Mouse (Mus musculus) bone marrow macrophage, adult 2 months (primary cell): ENCODE results near the gene Stkld1. TPM values are rescaled to one million over a fixed set of nuclear protein-coding genes. Genes with fewer than 3 reads are reported as not detected.
"Not testable (repeated sequence)": the region's sequence is repeated elsewhere in the genome, so short reads cannot be mapped to it uniquely, and the experiment has no call there.

Experiments
- H3K27ac ChIP-seq: 2 replicates; pipeline ENCODE4 v1.5.1; 2012; ENCODE audit warnings: low read depth, low read length; ENCODE audit not compliant: insufficient read depth
- H3K4me1 ChIP-seq: 2 replicates; pipeline ENCODE4 v1.6.1; 2012; ENCODE audit warnings: low read length; ENCODE audit not compliant: control insufficient read depth, insufficient read depth
- H3K4me3 ChIP-seq: 2 replicates; pipeline ENCODE4 v1.5.1; 2012; ENCODE audit warnings: mild to moderate bottlenecking, low read length, moderate library complexity; ENCODE audit not compliant: insufficient read depth
- CTCF ChIP-seq: IDR thresholded peaks from 2 replicates; pipeline ENCODE4 v1.5.1; 2012; ENCODE audit warnings: low read depth, mild to moderate bottlenecking, low read length, moderate library complexity
- POLR2A ChIP-seq: IDR thresholded peaks from 2 replicates; pipeline ENCODE4 v1.6.1; 2012; ENCODE audit warnings: mild to moderate bottlenecking, low read depth, low read length, borderline replicate concordance
- polyA plus RNA-seq: library from polyadenylated mRNA; stranded (reverse); fragments of >200 nt; gene quantifications from 2 replicates; pipeline ENCODE4 v1.2.4, GENCODE M21; 2012; ENCODE audit not compliant: missing spikeins, insufficient read depth, insufficient read length

The Stkld1 gene
- polyA plus RNA-seq: 2.5 TPM in 2 replicates

- H3K4me3 ChIP-seq: peak within 1 kb of the TSS; percentile 98
- peak within 1 kb of the TSS; percentile 78 for H3K27ac ChIP-seq
- TF ChIP-seq CTCF: no peak
- TF ChIP-seq POLR2A: peak; percentile 68; the same call in 1 of the 2 replicates
- H3K4me1 ChIP-seq: peaks cover 48% of the 10 kb centered on the region
These were observed at the start of gene Stkld1, which contains the start of gene Surf4 for GRCm38 (mm10) chr2:26933304-26934055. Gene Stkld1 (plus strand): TSS chr2:26934047. Gene Surf4 (minus strand): TSS chr2:26933928.

DNA sequence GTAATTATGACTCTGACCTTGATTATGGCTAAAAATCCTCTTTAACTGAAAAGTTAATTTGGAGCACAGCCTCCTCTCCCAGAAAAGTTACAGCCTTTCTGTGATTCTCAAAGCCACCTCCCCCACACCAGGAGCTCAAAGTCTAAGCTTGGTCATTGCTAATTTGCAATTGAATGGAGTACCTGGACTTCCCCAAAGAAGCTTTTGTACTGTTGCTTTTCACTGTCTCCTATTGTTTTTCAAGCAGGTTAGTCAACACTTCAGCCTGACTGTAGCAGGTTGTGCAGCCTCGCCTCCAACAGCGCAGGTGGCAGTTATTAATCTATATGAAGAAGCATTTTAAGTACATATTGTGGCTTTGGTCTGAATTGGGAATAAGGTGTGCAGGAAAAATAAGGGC lies 48.3 kb upstream of the Stkld1 start:
- H3K4me1 ChIP-seq, H3K4me3 ChIP-seq, H3K27ac ChIP-seq: not testable (repeated sequence)

DNA sequence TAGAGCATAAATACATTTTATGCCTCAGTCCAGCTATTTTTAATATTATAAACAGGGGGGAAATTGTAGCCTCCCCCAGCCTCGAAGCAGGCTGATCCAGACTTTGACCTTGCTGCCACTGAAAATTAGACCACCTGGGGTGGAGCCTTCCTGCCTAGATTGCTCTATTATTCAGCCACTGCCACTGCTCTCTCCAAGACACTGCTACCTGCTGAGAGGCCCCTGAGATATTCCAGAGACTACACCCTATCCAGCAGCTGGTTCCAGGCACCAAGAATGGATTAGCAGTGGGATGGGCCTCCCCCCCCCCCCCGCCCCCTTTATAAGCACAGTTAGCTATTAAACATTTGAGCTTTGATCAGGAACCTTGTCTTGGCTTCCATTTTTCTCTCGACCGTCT lies 47.7 kb upstream of the Stkld1 start:
- H3K4me1 ChIP-seq, H3K4me3 ChIP-seq: not testable (repeated sequence)

GRCm38 (mm10) chr2:26895898-26896297 lies 37.9 kb upstream of the Stkld1 start:
- Histone ChIP-seq H3K27ac (no peak overlapping the region), H3K4me3 (no peak overlapping the region), H3K4me1 (peaks cover 7% of the 10 kb centered on the region)
- TF ChIP-seq CTCF (no peak), POLR2A (no peak)

More for the DNA sequence above, 47.7 kb upstream of the Stkld1 start:
- H3K27ac ChIP-seq: not testable (repeated sequence)

- Histone ChIP-seq H3K27ac (no peak overlapping the region), H3K4me3 (0 out of 2 replicates have a peak overlapping the region, but pooled peaks have one; percentile 19), H3K4me1 (peaks cover 8% of the 10 kb centered on the region)
- TF ChIP-seq CTCF (no peak), POLR2A (no peak)
These were observed 33.1 kb upstream of the Stkld1 start for GRCm38 (mm10) chr2:26900731-26901130.

GRCm38 (mm10) chr2:26901834-26902400 lies 31.9 kb upstream of the Stkld1 start:
- Histone ChIP-seq H3K4me3 (peak overlapping the region; percentile 98), H3K4me1 (peaks cover 8% of the 10 kb centered on the region), H3K27ac (peak overlapping the region; percentile 66)
- TF ChIP-seq CTCF (no peak), POLR2A (no peak)

DNA sequence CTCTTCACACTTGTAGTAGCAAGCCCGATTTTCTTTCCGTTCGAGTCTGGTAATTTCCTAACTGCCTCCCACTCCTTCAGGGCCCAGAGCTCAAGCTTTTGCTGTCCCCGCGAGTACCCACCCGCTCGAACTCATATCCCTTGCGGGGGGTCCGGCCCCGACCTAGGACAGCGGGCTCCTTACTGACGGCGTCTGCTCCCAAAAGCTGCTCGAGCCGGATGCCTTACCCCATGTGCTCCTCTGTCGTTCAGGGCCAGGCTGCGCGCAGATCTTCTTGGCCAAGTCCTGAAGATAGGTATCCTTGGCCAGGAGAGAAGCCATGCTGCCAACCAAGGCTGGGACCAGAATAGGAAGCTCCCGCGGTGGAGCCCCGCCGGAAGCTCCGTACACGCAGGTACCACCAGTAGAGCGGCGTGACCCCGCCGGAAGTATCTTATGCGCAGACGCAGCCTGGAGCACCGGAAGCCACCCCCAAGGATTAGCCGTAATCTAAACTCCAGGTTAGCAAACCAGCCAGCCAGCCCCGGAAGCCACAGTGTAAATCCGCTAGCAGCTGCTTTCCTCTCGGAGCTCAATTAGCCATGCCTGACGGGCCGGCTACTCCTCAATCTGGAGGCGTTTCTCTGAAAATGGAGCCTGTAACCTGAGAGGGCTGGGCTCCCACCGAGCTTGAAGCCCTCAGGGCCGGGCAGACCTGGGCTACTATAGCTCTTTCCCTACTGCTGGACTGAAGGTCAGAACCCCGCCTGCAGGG lies 31.2 kb upstream of the Stkld1 start, which contains the start of gene Surf6:
Gene Surf6, minus strand, starts transcription at position 413 of the 754 bp plus-strand sequence.
- Histone ChIP-seq H3K4me1 (peaks cover 12% of the 10 kb centered on the region), H3K4me3 (peak within 1 kb of the TSS; percentile 98), H3K27ac (peak within 1 kb of the TSS; percentile 66)
- TF ChIP-seq CTCF: no peak
- no peak for TF ChIP-seq POLR2A

GRCm38 (mm10) chr2:26903311-26903710 lies 30.5 kb upstream of the Stkld1 start:
- Histone ChIP-seq H3K4me3 (peak overlapping the region; percentile 98), H3K27ac (peak overlapping the region; percentile 58), H3K4me1 (peaks cover 13% of the 10 kb centered on the region)
- TF ChIP-seq POLR2A: no peak
- TF ChIP-seq CTCF: no peak

- Histone ChIP-seq H3K4me1 (peaks cover 18% of the 10 kb centered on the region), H3K4me3 (no peak overlapping the region), H3K27ac (no peak overlapping the region)
- no peak for TF ChIP-seq CTCF
- no peak for TF ChIP-seq POLR2A
These were observed 27.9 kb upstream of the Stkld1 start for GRCm38 (mm10) chr2:26905936-26906335.

DNA sequence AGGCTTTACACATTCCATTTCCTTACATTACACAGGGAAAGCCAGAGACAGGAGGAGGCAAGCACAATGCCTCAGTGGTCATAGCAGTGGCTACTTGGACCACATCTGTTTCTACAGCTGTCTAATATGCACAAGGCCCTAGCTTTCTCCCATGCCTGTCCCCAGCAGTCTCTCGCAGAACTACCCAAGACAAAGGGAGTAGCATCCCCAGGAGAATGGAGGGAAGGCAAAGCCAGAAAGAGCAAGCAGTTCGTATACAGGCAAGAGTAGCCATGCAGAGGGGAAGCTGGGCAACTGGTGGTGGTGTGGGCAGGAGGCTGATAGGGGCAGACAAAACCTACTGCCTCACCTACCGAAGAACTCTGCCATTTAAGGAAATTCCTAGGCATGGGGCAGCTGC lies 27.4 kb upstream of the Stkld1 start:
- no peak overlapping the region for H3K27ac ChIP-seq
- H3K4me3 ChIP-seq: no peak overlapping the region
- TF ChIP-seq CTCF (no peak), POLR2A (no peak)
- H3K4me1 ChIP-seq: peaks cover 14% of the 10 kb centered on the region
